Mouse (Mus musculus) layer of hippocampus, postnatal 14 days (tissue): ENCODE results near the gene Zdhhc19. TPM values are rescaled to one million over a fixed set of nuclear protein-coding genes. Genes with fewer than 3 reads are reported as not detected.

Experiments
- DNase-seq, 2 experiments: peaks; one replicate each; pipeline ENCODE4 v3.0.0; 2021 to 2022; ENCODE audit warnings: low spot score in 2 of 2, mixed read lengths in 1 of 2
- total RNA-seq, 2 experiments: library from RNA; stranded (reverse); gene quantifications; 2 replicates each; pipeline ENCODE4 v1.2.3; 2021

Zdhhc19 gene
- total RNA-seq, 2 experiments from 2014 or later: not detected

GRCm38 (mm10) chr16:32547156-32548068, 51.3 kb downstream of the Zdhhc19 start:
- DNase-seq: no peak

GRCm38 (mm10) chr16:32550084-32550483, 54.0 kb downstream of the Zdhhc19 start:
- DNase-seq: no peak

GRCm38 (mm10) chr16:32550487-32550886, 54.4 kb downstream of the Zdhhc19 start:
- DNase-seq: no peak

GRCm38 (mm10) chr16:32551346-32551747, 55.3 kb downstream of the Zdhhc19 start:
- DNase-seq: no peak

DNA sequence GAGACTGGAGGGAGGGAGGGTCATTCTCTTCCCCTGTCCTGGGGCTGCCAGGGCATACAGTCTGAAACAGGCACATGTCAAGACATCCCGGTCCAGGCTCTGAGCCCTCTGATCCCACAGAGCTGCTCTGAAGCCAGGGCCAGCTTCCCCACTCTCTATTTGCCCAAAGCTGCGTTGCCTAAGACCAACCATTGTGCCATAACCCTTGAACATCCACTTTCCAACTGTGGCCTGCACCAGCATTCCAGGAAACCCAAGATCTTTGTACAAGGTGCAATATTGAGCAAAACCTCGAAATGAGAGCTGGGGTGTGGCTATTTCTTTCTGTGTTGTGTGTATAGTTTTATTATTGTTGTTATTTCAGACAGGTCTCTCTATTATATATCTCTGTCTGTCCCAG, 59.5 kb downstream of the Zdhhc19 start:
- no peak for DNase-seq

DNA sequence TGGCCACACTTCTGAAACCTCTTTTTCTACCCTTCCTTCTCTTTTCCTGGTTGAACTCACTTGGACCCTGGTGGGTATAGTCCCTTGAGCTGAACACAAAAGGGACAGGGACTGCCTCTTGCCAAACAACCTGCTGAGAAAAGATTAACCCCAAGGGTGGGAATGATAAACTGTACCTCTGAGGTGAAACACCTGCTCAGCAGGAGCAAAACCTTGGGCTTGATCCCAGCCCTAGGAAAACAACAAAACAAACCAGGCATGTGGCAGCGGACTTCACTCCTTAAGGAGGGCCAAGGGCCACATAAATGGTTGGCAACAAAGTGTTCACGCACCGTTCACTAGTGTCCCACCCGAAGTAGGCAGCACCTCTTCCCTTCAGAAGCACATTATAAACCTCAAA, 63.4 kb downstream of the Zdhhc19 start:
- no peak for DNase-seq

DNA sequence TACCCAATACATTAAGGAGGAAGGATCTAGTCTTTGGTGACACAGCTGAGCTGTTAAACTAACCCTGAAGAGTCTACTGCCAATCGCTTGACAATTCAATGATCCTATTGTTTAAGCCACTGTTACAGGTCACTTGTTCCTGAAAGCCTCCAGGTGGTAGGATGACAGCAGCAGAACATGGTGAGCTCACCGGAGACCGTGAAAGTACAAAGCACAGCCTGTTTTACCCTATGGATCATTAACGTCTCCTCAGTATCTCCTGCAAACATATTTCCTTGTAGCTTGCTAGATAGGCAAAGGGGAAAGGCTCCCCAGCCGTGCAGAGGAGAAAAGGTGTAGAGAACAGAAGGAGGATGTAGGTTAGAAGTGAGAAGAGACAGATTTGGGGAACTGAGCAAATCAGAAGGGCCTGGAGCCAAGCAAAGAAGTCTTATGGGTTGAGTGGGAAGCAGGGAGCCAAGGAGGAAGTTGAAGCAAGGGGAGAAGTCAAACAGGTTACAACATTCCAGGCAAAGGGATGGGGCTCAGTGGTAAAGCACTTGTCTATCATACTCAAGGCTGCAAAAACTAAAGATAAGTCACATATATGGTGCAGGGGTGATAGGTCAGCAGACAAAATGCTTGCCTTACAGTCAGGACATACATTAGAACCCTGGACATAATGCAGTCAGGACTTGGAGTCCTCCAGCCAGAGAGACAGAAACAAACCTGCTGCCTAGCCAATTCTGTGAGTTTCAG, 67.2 kb downstream of the Zdhhc19 start:
- DNase-seq: no peak

DNA sequence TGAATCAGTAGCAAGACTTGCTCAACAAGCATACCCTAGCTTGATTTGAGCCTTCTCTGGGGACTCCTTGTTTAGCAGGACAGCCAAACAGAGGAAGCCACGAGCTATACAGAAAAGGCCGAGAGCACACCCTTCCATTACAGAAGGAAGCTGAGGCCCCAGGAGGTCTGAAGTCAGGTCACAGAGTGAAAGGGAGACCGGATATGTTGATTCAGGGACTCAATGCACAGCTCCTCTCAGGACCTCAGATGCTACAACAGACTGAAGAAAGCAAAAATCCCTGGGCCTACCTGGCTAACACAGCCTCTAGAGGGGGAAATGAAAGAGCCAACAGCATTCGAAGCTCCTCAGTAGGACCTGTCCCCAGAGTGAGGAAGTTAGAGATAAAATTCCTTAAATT, 71.2 kb downstream of the Zdhhc19 start:
- no peak for DNase-seq

- no peak for DNase-seq
Measured at GRCm38 (mm10) chr16:32568401-32568800, 72.3 kb downstream of the Zdhhc19 start.

GRCm38 (mm10) chr16:32570042-32570441, 74.0 kb downstream of the Zdhhc19 start:
- DNase-seq: no peak

DNA sequence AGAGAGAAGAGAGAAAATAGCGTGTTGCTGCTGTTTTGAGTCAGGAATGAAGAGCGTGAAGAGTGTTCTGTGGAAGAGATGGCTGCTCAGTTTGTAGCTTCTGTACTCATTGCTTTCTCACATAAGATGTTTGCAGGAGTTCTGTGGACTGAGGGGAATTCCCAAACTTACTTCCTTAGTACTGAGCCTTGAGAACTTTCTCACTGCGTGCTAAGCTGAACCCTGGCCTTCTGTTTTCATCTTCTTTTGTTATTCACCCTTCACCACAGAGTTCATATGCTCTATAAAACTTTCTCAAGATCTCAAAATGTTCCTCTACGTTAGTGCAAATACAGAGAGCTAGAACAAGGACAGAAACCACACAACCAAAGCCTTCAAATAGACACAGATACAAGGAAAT, 76.5 kb downstream of the Zdhhc19 start:
- DNase-seq: no peak

GRCm38 (mm10) chr16:32586482-32586881, 90.4 kb downstream of the Zdhhc19 start:
- no peak for DNase-seq

GRCm38 (mm10) chr16:32588568-32588967, 92.5 kb downstream of the Zdhhc19 start:
- DNase-seq: no peak

GRCm38 (mm10) chr16:32591521-32591920, 95.5 kb downstream of the Zdhhc19 start:
- DNase-seq: no peak

- no peak for DNase-seq
Measured at GRCm38 (mm10) chr16:32593283-32593805, 97.3 kb downstream of the Zdhhc19 start.

GRCm38 (mm10) chr16:32593916-32594315, 97.9 kb downstream of the Zdhhc19 start:
- no peak for DNase-seq

- no peak for DNase-seq
Measured at GRCm38 (mm10) chr16:32594701-32595100, 98.6 kb downstream of the Zdhhc19 start.

GRCm38 (mm10) chr16:32595142-32595855, 99.2 kb downstream of the Zdhhc19 start:
- DNase-seq: no peak

DNA sequence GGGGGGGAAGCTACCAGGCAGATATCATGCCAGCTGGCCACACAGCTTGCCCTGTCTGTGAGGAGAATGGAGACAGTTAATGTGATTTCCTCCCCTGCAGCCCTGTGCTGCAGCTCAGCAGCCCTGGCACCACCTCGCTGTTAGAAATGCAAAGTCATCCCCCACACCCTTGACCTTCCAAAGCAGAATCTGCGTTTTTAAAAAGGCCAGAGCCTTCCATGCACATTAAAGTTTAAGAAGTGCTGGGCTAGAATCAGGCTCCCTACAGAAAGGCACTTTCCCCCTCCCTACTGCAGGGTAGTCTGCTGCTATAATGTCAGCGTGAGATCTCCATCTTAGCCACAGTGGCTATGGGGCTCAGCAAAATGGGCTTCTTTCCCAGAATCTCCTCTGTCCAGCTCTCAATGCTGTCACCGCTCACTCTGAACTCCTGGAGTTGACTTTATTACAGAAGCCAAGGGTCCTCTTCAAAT, 101.9 kb downstream of the Zdhhc19 start:
- DNase-seq: no peak

DNA sequence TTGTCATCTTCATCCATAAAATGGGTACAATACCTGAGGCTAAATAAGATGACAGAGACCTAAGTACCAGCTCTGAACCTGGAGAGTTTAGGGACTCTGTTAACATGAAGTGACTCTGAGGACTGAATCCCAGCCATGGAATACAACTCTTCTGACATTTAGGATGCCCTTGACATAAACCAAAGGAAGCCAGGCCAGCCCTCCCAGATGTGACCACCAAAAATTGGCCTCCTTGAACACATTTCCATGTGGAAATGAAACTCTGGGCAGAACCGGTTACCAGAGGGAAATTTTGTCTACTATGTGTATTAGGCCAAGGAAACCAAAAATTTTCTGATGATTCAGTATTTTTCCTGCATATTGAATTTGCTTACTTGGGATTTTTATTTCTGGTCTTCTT, 103.1 kb downstream of the Zdhhc19 start:
- DNase-seq: no peak

DNA sequence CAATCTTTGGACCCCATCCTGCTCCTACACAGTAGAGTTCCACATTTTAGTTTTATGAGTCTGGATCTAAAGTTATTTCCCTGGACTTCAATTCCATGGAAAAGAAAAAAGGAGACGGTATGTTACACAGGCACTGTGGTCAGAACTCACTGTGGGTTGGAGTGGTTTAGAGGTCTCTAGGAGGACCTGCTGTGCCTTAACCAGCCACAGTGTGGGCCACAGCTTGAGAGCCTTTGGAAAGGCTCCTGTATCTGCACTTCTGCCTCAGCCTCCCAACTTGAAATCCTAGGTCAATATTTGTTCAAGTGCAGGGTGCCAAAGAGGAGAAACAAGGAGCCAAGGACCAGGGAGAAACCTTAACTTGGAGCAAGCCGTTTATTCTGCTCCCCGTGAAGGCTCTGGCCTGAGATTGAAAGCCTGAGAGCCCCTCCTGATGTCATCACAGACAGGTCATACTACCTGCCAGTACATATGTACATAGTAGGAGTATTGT, 106.2 kb downstream of the Zdhhc19 start:
- no peak for DNase-seq
